Mouse (Mus musculus): ENCODE results near the gene C8g. TPM values are rescaled to one million over a fixed set of nuclear protein-coding genes. Genes with fewer than 3 reads are reported as not detected.

The C8g gene
- 0.98 TPM in 1 of 2 replicates, not detected in the other for total RNA-seq (2017)

DNA sequence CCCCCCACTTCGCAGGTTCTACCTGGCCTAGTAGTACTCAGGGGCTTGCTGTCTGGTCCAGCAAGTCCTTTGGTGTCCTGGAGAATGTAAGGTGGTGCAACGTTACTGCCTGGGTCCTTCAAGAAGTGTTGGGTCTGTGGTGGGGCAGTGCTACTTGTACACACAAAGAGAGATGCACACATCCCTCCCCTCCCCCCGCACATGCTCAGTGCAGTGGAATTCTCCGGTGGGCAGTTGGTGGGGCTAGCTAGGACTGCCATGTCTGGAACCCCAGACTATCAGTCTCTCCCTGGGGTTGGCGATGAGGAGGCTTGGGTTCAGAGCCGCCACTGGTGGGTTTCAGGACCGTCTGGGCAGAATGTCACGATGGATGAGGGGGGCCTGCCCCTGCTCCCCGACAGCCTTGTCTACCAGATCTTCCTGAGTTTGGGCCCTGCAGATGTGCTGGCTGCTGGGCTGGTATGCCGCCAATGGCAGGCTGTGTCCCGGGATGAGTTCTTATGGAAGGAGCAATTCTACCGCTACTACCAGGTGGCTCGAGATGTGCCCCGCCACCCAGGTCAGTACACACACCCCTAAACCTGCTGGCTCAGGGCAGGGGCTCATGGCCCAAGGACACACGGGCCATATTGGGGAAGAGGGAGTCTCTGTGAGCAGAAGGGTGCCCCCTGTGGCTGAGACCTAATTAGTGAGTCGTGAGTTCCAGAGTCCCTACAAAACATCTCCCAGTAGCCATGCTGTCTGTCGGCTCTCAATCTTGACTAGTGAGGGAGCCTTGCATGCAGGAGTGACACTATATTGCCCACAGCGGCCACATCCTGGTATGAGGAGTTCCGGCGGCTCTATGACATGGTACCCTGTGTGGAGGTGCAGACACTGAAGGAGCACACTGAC, at the start of gene C8g:
TSS of gene C8g (minus strand) at position 127 of the 894 bp plus-strand sequence.
- ATAC-seq (ENCODE audit: extremely low read depth, insufficient number of reproducible peaks, low FRiP score, poor library complexity, severe bottlenecking) = no peak

DNA sequence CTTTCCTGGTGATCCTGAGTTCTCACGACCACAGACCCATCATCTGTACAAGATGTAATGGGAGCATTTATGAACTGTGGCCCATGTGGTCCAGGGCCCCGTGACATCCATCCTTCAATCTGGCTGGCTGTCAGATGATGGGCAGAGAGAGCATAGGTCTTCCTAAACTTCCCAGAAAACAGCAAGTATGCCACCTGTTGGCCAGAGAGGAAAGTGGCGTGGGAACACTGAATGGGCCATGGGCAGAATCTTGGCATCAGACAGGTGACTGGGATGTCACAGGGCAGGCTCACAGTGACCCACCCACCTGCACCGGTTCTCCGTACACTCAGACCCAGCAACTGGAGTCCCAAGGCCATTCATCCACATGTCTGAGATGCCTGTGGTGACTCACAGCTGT, 49.7 kb upstream of the C8g start:
- ATAC-seq (ENCODE audit: extremely low read depth, insufficient number of reproducible peaks, low FRiP score, poor library complexity, severe bottlenecking) = no peak

DNA sequence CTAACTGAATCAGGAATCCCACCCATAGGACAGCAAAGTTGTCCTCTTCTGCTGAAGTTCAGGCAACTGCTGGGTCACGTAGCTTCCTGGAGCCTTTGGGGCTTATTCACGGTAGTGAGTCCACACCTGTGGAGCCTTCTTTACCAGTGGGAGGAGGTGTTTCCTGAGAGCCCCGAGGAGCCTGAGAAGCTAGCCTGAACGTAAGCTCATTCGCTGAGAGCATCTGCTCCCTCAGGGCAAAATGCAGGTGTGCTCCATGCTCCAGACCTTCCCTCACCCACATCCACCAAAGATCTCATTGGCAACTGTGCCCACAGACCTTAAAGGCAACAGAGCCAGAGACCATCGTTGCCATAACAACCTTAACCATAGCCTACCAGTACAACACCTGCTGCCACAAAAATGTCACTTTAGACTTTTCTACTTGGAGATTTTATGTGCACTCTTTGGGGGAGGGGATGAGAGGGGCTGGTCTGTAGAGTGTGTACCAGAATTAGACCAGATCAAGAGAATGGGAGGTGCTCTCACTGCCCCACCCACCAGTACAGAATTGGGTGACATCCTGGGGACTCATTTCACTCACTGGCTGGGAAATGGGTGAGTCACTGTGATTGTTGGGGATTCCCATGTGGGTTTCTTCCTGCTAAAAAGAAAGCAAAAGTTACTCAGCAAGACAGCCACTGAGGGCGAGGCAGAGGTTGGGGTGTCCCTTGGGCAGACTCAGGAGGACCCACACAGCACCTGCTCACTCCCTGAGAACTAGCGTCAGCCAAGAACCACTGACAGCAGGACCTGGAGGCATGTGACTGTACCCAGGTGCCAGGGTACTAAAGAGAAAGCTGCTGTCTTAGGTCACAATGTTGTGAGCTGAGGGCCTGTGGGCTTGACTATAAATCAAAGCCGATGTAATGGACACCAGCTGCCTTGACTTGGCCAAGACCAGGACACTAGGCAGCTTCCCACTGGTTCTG, 47.8 kb upstream of the C8g start:
- ATAC-seq (ENCODE audit: extremely low read depth, insufficient number of reproducible peaks, low FRiP score, poor library complexity, severe bottlenecking) = peak; percentile 5; the same call in 1 of the 2 replicates

DNA sequence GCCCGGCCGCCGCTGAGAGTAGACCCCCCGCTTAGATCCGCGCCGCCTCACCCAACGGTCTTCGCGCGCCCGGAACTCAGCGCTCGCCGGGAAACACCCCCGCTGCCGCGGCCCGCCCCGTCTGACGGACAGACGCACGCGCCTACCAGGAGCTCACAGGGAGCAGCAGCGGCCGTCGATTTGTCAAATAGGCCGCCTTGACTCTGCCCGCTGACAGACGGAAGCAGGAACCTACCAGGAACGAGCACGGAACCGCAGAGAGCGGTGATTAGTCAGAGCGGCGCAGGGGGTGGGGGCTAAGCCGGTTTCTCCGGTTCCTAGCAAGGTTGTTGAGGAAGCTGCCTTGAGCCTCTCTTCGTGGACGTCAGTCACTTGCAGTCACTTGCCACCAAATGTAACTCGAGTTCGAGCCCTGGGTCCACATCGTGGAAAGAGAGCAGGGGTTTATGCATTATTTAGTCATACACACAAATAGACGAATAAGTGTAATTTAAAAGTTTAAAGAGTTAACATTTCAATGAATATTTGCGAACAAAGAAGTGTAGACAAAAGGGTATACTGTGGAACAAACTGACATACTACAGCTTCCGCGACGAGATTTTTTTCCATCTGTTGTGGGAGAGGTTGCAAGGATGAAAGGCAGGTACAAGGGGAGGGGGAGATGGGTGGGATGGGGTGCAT, 45.4 kb upstream of the C8g start, which contains the start of gene Traf2:
TSS of gene Traf2 (minus strand) at position 130 of the 681 bp plus-strand sequence.
- peak; percentile 97 for ATAC-seq (ENCODE audit: extremely low read depth, insufficient number of reproducible peaks, low FRiP score, poor library complexity, severe bottlenecking)

DNA sequence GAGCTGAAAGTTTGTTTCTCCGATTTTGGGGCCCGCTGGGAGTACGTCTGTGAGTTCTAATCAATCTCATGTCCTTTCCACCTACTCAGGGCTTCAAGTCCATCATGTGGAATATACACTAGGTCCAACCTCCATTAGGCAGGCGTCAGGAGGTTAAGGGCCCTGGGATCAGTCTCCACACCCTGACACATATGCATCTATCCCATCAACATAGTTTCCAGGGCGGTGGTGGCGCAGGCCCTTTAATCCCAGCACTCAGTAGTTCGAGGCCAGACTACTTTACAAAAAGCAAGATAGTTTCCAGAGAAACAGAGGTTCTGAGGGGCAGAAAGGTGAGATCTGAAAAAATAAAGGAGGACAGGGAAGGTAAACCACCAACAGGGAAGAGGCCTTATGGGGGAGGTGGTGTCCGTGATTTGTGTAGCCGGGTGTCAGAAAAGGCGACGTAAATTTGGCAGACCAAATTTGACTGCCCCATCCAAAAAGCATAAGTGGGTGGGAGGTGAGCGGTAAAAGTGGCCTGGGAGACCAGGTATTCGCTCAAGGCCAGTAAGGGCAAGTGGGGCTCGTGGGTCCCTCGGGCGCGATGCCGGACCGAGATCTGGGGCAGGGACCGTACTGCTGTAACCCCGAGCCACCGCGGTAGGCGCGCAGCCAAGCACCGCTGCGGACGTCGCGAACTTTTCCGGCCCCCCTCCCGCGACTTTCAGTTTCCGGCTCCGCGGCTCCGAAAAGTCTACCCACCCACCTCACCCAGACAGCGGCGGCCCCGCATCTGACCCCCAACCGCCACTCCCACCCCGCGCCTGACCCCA, 44.7 kb upstream of the C8g start:
- ATAC-seq (ENCODE audit: extremely low read depth, insufficient number of reproducible peaks, low FRiP score, poor library complexity, severe bottlenecking) = no peak

DNA sequence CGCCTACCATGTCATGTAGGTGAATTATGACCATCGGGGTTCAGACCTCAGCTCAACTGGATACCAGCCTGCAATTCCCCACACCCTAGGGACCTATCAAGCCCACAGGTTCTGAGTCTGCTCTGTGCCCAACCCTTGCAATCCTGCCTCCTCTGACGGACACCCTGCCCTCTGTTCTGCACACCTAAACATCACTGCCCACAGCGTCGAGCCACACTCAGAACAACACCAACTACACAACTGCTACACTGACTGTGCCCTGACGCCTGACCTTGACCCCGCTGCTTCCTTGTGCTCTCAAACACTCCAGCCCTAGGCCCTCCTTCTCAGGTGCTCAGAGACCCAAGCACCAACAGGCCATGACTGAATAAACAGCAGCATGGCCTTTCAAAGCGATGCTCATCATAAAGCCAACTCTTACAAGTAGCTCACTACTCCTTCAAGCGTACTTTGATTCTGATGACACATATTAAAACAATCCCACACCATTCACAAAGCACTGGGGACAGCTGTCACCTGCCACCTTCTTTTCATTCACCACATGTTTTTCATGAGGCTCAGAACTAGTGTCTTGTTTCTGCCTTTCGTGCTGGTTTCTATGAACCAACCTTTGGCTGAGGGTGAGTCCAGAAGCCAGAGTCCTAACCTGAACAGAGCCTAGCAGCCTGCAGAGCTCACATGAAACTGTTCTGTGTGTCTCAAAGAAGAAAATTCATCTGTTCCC, 40.3 kb upstream of the C8g start:
- ATAC-seq (ENCODE audit: extremely low read depth, insufficient number of reproducible peaks, low FRiP score, poor library complexity, severe bottlenecking) = no peak

DNA sequence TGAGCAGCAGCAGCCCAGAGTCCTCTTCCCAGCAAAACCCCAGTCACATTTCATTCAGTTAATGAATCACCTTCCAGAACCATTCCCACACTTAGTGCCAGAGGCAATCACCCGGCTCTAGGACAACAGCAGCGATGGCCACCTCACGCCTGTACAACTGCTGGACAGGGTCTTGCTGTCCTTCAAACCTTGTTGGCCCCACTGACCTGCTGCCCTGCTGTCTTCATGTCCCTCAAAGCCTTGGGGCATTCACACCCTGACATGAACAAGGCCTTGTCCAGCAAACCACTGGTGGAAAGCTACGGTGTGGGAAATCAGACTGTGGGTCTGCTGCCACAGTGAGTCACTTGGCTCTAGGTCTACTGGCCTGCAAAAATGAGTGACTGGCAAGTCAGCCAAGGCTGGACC, 39.0 kb upstream of the C8g start:
- no peak for ATAC-seq (ENCODE audit: extremely low read depth, insufficient number of reproducible peaks, low FRiP score, poor library complexity, severe bottlenecking)

DNA sequence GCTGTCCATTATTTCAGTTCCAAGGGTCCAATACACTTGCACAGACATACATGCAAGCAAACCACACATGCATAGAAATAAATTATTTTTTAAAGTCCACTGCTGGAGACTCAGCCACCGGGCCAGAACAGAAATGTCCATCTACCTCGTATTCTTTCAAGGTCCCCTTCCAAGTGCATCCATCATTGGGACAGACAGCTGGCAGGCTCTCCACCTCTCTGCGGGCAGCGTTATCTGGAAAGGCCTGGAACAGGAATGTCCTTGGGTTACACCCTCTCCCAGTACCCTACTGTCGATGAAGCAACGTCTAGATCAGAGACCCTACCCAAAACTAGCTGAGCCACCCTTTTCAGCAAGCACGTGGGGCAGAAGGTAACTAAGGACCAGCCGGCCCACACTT, 35.0 kb upstream of the C8g start:
- ATAC-seq (ENCODE audit: extremely low read depth, insufficient number of reproducible peaks, low FRiP score, poor library complexity, severe bottlenecking) = no peak

DNA sequence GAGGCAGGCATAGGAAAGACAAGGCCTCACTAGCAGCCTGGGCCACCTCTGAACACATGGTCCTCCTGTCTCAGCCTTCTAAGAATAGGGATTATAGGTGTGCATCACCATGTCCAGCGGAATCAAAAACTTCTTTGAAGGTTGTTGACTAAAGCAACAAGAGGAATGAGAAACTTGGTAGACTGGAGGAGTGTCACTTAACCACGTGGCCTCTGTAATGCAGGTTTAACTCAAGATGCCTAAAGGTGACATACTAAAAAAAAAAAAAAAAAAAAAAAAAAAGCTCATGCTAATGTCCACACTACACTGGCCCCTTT, 33.3 kb upstream of the C8g start:
- ATAC-seq (ENCODE audit: extremely low read depth, insufficient number of reproducible peaks, low FRiP score, poor library complexity, severe bottlenecking) = no peak

DNA sequence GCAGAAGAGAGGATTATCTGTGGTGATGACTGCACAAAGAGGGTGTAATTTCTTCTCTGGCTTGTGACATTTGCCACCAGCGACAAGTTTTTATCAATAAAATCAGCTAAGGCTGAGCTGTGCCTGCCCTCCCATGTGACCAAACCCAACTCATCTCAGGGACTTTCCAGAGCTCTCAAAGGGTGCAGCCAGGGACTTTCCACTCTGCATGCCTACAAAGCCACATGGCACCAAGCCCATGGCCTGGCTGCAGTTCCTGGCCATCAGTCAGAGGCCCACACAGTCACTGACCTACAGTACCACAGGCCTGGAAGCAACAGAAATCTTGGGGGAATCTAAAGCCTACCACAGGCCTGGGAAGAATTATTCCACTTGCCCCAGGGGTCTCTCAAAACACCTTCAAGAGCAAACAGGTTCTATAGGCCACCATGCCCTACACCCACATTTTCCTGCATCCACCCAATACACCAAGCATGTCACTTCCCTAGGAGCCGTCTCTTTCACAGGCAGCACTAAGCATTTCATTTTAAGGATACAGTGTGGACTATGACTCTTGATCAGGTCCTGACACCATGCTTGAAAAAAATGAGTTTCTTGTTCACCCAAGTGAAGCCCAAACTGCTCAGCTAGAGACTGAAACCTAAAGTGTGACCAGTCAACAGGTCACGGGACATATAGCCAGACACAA, 32.8 kb upstream of the C8g start:
- ATAC-seq (ENCODE audit: extremely low read depth, insufficient number of reproducible peaks, low FRiP score, poor library complexity, severe bottlenecking) = peak; percentile 93

DNA sequence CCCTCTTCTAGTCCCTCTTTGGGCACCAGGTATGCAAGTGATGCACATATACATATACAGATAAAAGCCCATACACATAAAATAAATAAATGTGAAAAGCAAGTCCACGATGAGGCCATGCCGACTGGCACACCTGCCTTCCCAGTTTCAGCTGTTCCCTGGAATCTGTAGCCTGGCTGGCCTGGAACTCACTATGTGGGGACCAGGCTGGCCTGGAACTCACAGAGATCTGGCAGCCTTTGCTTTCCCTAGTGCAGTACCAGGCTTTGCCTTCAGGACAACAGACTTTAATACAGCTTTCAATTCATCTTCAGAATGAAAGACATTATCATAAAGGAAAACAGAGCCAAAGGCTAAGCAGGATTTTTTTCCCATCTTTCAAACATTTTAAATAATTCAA, 32.2 kb upstream of the C8g start:
- no peak for ATAC-seq (ENCODE audit: extremely low read depth, insufficient number of reproducible peaks, low FRiP score, poor library complexity, severe bottlenecking)

DNA sequence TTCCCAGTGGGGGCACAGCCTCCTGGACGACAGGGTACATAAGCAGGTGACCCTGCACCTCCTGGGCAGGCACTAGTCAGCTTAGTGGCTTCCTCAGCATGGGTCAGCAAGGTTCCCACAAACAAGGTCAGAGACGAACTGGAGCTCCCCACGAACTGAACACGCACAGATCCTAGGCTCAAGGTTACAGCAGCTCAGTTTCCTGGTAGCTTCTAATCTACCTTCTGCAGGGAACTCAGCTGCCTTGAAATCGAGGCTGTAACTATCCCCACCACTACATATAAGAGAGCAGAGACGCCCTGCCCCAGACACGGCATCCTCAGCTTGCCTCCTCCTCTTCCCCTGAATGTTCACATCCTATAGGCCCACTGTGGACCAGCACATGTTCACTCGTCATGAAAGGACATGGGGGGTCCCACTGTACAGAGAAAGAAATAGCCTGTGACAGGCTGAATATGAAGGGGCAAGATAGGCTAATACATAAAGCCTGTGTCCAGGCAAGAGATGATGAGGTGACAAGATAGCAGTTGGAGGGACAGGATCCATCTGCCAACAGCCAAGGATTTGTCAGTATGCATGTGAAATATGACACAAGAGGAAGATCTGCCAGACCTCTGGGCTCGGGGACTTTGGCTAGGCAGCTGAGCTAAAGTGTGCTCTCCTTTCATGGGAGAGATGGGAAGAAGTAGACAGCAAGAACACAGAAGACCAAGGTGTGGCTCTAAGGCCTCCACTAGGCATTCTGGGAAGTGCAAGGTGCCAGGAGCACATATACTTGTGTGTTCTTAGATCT, 25.2 kb upstream of the C8g start:
- ATAC-seq (ENCODE audit: extremely low read depth, insufficient number of reproducible peaks, low FRiP score, poor library complexity, severe bottlenecking) = no peak

DNA sequence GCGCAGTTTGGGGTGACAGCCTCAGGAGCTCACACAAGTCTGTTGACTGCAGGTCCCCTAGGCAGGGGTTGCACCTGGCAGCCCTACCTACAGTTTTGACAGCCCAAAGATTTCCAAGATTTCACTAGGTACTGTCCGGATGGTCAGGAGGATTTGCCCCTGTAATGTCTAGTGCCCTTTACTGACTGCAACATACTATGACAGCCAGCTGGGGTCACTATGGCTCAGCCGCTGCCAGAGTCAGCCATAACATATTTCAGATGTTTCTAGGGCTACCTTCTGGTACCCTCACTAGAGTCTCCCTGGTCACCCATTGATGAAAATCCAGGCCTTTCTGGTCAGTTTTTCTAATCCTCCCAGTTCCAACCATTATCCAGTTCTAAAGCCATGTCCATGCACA, 8.4 kb upstream of the C8g start:
- 0 out of 2 replicates have a peak, but pooled peaks have one; percentile 27 for ATAC-seq (ENCODE audit: extremely low read depth, insufficient number of reproducible peaks, low FRiP score, poor library complexity, severe bottlenecking)

DNA sequence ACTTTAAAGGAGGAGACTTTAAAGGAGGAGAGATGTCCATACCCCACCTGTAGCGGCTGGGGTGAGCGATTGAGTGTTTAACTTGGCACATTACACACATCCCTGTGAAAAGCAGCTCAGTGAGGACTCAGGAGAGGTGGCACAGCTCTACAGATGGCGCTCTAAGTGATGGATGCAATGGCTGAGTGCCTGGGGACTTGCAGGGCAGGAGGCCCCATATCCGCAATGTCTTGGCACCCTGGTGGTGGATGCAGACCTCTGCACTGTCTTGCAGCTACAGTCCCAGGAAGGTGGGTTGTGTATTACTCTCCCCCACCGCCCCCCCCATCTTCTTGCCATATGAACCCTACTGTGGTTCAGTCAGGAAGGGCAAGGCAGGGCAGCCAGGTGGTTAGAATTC, 5.4 kb upstream of the C8g start:
- ATAC-seq (ENCODE audit: extremely low read depth, insufficient number of reproducible peaks, low FRiP score, poor library complexity, severe bottlenecking) = no peak

DNA sequence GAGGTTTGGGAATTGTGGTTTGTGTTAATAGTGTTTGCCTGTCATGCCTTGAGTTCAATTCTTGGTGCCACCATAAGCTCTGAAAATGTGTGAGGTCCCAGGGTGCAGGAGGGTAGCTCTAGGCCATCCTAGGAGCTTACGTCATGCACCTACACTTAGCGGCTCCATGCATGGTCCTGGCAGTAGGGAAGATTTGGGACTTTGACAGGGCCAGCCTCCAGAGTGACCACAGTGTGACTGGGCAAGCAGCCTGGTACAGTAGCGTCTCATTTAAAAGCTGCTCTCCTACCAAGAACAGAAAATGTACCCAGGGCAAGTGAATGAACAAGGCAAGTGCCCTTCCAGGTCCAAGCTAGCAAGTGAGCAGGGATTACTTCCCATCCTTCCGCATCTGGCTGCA, 4.3 kb upstream of the C8g start:
- ATAC-seq (ENCODE audit: extremely low read depth, insufficient number of reproducible peaks, low FRiP score, poor library complexity, severe bottlenecking) = no peak

DNA sequence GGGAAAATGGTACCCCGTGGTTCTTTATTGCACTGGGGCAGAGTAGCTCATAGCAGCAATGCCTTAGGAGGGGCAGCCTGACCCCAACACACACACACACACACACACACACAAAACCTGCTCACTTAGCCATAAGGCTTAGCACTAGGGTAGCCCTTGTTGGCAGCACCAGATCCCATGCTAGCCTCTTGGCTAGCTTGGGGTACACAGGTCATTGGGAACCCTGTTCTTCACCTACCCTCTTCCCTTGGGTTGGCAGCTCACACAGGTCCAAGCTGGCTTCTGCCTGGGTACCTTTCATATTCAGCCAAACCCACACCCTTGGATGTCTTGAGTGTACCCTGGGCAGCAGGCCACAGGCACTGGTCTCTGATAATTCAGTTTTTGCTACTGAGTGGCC, 3.5 kb upstream of the C8g start:
- no peak for ATAC-seq (ENCODE audit: extremely low read depth, insufficient number of reproducible peaks, low FRiP score, poor library complexity, severe bottlenecking)

DNA sequence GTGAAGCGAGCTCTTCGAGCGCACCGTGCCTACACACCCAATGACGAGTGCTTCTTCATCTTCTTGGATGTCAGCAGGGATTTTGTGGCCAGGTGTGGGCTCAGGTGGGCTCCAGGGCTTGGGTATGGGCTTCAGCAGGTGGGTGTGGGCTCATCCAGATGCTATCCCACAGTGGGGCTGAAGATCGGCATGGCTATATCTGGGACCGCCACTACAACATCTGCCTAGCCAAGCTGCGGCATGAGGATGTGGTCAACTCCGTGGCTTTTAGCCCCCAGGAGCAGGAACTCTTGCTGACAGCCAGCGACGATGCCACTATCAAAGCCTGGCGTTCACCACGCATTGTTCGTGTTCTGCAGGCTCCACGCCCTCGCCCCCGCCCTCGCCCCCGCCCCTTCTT, 3.0 kb upstream of the C8g start:
- no peak for ATAC-seq (ENCODE audit: extremely low read depth, insufficient number of reproducible peaks, low FRiP score, poor library complexity, severe bottlenecking)

Data from neutrophil, adult 5-6 weeks (primary cell).